Mouse (Mus musculus): ENCODE data around the gene N4bp2.
"Not testable (repeated sequence)": the region's sequence is repeated elsewhere in the genome, so short reads cannot be mapped to it uniquely, and the experiment has no call there.

Gene N4bp2

GRCm38 (mm10) chr5:65764786-65765634 lies 1.7 kb downstream of the N4bp2 start:
- peak; percentile 91 for DNase-seq

DNA sequence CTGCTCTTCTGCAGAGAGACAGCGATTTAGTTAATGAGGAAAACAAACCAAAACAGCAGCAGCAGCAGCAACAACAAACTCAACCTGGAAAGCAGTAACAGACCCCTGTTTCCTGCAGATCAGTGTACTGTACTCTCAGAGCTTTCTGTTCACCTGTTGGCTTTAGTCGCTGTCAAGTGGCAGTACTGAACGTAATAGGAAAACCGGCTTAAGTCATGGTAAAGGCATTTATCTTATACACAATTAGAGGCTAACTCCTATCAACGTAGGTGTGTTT lies 2.3 kb downstream of the N4bp2 start:
- no peak for DNase-seq

- no peak for DNase-seq
These were observed 4.7 kb downstream of the N4bp2 start for GRCm38 (mm10) chr5:65768007-65768406.

- no peak for DNase-seq
These were observed 6.7 kb downstream of the N4bp2 start for GRCm38 (mm10) chr5:65770065-65770464.

DNA sequence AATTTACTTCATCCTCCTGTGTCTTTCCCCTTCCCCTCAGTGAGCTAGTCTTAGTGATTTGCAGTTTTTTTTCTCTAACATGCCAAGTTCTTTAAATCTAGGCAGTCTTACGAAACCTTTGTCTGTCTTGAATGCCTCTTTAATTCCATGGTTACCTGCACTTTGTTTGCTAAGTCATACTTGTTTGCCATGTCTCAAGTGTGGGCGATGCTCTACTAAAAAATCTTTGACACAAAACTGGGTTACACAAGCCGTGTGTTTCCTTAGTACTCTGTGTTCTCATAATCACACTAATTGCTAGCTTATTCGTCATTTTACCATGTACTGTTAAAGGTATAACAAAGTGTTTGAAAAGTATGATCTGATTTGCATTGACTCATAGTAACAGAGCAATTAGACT lies 7.2 kb downstream of the N4bp2 start:
- no peak for DNase-seq

GRCm38 (mm10) chr5:65773957-65774356 lies 10.6 kb downstream of the N4bp2 start:
- DNase-seq: not testable (repeated sequence)

DNA sequence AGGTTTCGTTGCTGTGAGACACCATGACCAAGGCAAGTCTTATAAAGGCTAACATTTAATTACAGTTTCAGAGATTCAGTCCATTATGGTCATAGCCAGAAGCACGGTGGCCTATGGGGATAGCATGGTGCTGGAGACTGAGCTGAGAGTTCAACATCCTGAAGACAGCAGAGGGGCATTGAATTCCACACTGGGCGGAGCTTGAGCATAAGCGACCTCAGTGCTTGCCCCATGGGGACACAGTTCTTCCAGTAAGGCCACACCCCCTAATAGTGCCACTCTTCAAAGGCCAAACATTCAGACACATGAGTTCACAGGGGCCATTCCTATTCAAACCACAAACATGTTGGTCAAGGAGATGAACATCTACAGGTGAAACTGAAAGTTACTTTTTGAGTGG lies 12.8 kb downstream of the N4bp2 start:
- DNase-seq: no peak

GRCm38 (mm10) chr5:65776907-65777306 lies 13.6 kb downstream of the N4bp2 start:
- DNase-seq: no peak

DNA sequence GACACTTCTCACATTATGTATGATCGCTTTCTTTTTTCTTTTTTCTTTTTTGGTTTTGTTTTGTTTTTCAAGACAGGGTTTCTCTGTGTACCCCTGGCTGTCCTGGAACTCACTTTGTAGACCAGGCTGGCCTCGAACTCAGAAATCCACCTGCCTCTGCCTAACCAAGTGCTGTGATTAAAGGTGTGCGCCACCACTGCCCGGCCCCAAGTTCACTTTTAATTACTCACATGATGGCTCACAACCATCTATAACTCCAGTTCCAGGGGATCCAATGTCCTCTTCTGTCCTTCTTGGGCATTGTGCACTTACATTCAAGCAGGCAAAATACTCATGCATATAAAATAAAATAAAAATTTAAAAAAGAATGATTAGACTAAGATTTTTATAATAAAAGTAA lies 15.7 kb downstream of the N4bp2 start:
- DNase-seq: not testable (repeated sequence)

DNA sequence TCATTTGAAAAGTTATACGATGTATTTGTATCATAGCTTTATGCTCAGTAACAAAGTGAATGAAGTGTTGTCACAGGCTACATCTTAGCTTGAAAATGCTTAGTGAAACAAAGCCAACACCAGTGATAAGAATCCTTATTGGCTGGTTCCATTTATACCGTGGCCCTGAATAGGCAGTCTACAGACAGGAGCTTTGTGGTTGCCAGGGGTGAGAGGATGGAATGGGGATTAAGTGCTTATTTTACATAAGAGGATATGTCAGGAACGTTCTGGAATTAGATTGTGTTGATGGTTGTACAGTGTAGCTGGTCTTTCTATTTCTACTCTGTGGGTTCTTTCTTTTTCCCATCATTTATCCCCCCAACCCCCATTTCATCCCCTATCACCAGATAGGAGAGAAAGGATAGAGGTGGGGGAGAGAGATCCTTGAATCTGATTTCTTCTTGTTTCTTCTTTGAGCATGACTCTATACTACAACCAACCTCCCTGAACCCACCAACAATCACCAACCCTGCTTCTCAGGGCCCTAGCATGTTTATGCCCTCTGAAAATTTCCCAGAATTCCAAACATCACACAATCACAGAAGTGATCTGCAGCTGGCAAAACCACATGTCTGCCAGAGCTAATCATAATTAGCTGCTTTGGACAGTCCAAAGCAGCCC lies 16.2 kb downstream of the N4bp2 start:
- DNase-seq: no peak

DNA sequence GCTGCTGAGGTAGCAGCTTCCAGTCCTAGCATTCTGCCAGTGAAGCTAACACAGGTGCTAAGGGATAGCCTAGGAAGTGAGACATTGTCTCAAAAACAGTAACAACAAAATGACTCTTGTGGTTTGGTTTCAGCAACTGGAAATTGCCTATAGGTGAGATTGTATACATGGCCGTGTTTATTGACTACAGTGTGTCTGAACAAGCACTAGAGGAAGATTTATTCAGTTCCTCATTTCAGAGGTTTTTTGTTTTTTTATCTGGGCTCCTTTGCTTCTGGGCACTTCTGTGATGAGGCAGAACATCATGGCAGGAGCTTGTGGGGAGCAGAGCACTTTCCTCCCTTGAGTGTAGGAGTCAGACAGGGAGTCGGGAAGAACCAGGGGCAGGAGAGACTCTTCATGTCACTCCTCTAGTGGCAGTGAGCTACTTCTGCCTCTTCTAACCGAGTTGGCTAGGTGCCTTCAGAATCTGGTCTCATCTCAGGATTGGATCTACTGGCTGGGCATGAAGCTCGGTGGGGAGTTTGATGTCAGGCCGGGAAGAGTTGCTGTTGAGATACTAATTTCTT lies 17.9 kb downstream of the N4bp2 start:
- no peak for DNase-seq

DNA sequence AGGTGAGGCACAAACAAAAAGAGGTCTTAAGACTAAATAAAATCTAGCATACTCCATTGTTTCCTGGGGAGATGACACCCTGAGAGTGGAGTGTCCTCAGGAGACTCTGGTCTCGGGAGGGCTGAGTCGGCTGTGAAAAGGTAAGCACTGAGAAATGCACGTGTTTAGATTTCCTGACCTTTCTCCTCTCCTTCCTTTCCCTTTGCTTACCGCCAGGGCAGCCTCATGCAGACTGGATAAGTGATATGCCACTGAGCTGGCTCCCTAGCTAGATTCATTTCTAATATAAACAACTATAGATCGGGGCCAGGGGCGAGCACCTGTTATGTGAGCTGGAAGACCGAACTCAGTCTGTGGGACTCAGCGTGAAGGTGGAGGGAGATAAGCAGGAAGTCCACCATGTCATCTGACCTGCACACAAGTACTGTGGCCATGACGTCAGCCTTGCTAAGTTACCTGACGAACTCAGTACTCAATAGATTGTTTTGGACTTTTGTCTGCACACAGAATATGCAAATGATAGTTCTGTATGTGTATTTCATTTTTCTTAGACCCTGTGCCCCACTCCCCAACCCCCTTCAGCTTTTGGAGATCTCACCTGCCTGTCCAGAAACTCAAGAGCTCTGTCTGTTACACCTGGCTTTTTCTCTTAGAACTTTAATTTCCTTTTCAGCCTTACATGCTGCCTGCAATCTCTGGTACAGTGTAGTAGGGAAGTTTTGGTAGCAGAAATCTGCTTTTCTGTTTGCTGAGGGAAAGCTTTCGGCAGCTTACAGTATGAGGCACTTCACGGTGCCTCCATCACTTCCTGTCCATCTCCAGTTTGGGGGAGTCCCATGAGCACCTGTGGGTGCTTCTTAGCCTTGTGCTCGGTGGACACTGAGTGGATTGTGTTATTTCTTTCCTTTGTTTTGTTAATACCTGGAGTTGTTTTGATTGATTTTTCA lies 18.7 kb downstream of the N4bp2 start:
- no peak for DNase-seq

DNA sequence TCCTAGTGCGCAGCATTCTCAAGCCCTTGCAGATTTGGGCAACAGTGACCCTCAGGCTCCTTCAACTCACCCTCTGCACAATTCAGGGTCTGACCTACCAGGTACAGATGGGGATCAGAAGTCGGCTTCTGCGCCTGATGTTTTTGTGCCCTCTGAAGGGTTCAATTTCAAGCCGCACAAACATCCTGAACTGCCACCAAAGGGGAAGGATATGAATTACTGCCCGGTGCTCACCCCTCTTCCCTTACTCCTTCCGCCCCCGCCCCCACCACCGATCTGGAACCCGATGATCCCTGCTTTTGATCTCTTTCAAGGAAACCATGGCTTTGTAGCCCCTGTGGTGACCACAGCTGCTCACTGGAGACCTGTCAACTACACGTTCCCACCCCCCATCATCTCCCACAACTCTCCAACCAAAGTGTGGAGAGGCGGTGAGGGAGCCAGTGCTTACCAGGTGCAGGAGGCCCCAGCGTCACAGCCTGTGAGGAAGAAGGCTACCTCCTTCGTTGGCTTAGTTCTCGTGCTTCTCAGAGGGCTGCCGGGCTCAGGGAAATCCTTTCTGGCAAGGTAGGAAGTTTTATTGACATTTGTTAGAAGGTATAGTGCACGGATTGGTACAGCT lies 27.4 kb downstream of the N4bp2 start:
- peak; percentile 34 for DNase-seq

GRCm38 (mm10) chr5:65794202-65794601 lies 30.9 kb downstream of the N4bp2 start:
- DNase-seq: no peak

DNA sequence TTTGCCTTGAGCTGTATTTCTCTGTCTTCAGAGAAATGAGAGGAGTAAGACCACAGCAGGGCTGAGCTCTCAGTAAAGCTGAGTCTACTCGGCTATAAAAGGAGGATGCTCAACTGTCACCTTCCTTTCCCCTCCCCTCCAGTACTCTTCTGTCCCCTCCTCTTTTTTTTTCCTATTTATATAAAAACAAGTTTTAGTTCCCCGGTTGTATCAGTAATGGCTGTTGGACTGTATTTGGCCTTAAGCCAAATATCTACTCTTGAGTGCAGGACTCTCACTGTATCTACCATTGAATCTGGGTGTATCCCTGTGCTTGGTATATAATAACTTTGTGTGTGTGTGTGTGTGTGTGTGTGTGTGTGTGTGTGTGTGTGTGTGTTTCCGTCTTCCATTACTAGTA lies 31.4 kb downstream of the N4bp2 start:
- DNase-seq: no peak

GRCm38 (mm10) chr5:65795293-65795993 lies 32.1 kb downstream of the N4bp2 start:
- no peak for DNase-seq

- DNase-seq: no peak
These were observed 32.6 kb downstream of the N4bp2 start for GRCm38 (mm10) chr5:65795994-65796298.

DNA sequence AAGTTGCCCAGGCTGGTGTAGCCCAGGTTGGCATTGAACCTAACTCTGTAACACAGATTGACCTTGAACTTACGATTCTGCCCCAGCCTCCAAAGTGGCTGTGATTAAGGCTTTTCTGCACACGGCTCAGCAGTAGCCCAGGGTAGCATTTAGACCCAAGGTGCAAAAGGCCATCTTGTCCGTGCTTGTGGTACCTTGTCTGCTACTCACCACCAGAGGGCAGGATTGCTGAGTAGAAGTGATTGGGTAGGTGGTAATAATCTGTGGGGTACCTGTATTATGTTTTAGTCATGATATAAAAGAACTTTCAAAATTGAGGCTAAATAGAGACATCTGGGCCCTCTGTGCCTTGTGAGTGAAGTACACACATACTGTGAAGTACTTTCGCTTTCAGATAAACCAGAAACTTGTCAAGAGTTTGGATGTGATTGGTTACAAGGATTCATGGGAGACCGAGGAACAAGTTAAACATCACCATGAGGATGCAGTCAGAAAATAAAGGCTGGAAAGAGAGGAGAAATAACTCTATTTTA lies 60.3 kb downstream of the N4bp2 start:
- DNase-seq: peak; percentile 49

- no peak for DNase-seq
These were observed 63.2 kb downstream of the N4bp2 start for GRCm38 (mm10) chr5:65826476-65826875.

- DNase-seq: no peak
These were observed 63.8 kb downstream of the N4bp2 start for GRCm38 (mm10) chr5:65827102-65827501.

DNA sequence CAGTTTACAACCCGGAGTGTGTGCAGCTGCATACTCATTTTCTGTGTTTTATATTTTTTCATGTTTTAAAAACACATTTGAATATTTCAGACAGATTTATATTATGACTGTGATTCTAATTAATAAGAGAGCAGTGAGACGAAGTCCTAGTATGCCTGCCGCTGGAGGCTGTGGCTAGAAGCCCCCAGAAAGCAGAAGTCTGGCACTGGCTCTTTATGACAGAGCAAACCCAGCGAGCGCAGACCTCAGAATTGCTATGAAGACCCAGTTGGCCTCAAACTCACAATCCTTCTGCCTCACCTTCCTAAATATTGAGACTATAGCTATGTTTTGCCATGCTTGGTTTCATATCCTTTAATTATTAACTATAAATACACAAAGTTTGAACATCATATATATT lies 64.9 kb downstream of the N4bp2 start:
- DNase-seq: no peak

DNA sequence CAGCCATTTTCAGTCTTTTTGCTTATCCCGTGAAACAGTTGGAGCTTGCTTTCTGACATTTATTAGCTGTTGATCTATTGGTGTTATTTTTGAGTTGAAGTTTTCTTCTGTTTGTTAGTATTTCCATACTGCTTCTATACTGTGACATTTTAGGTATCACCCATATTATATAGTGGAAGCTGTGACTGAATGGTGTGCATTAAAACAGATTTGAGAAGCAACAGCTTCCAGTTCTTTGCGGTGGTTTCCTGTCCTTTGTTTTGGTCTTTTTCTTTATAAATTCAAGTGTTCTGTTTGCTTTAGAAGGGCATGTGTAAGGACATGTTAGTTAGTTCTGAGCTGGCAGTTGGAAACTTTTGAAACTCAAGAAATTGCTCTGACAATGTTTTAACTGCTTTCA lies 65.7 kb downstream of the N4bp2 start:
- DNase-seq: no peak

Measured in kidney, postnatal 10 days (tissue).